Mouse (Mus musculus) cortical plate, adult 2 months (tissue): Measurements from ENCODE around the gene Phc2.

Source experiments
- CTCF ChIP-seq: fragments of 200-500 bp; IDR thresholded peaks from 2 replicates; pipeline ENCODE4 v1.5.1; 2011; ENCODE audit warnings: mild to moderate bottlenecking, control low read depth, low read length; ENCODE audit not compliant: insufficient read depth; ENCODE audit errors: extremely low read depth
- POLR2A ChIP-seq: fragments of 200-500 bp; IDR thresholded peaks from 2 replicates; pipeline ENCODE4 v1.6.1; 2011; ENCODE audit warnings: mild to moderate bottlenecking, low read length, control low read depth; ENCODE audit not compliant: insufficient read depth; ENCODE audit errors: extremely low read depth

- TF ChIP-seq CTCF = no peak
- TF ChIP-seq POLR2A = no peak
Observed at GRCm38 (mm10) chr4:128801675-128802465, 147.4 kb downstream of the Phc2 start.
